Mouse (Mus musculus): ENCODE measurements around the gene Gm4553. TPM values are rescaled to one million over a fixed set of nuclear protein-coding genes. Genes with fewer than 3 reads are reported as not detected.
"Not testable (repeated sequence)": the region's sequence is repeated elsewhere in the genome, so short reads cannot be mapped to it uniquely, and the experiment has no call there.

Gm4553 gene
- not detected in 2 replicates for polyA plus RNA-seq (2015; fragmentation: Nextera tagmentation; extraction: Ambion mirVana)

GRCm38 (mm10) chr7:142165639-142166038 is at the start of gene Gm4553:
Gene Gm4553, minus strand, starts transcription at chr7:142165739.
- H3K27ac ChIP-seq (ENCODE audit: low read length); H3K27me3 ChIP-seq (replicated peaks; ENCODE audit: control insufficient read depth, insufficient read depth, low read length); H3K9me3 ChIP-seq (ENCODE audit: control insufficient read depth, low read length); H3K4me1 ChIP-seq (ENCODE audit: control insufficient read depth, insufficient read depth, low read length); H3K4me3 ChIP-seq (ENCODE audit: low read length); ATAC-seq; H3K4me2 ChIP-seq (ENCODE audit: low read depth, low read length); H3K36me3 ChIP-seq (ENCODE audit: control insufficient read depth, insufficient read depth, low read length); H3K9ac ChIP-seq (ENCODE audit: low read depth, low read length): not testable (repeated sequence)

GRCm38 (mm10) chr7:142212136-142212535 is 46.6 kb upstream of the Gm4553 start:
- WGBS = 58% methylated on average over 1 of the region's 1 CpGs
- H3K9ac ChIP-seq (ENCODE audit: low read depth, low read length); H3K4me2 ChIP-seq (ENCODE audit: low read depth, low read length); ATAC-seq; H3K27ac ChIP-seq (ENCODE audit: low read length); H3K4me3 ChIP-seq (ENCODE audit: low read length); H3K9me3 ChIP-seq (ENCODE audit: control insufficient read depth, low read length); H3K27me3 ChIP-seq (replicated peaks; ENCODE audit: control insufficient read depth, insufficient read depth, low read length); H3K36me3 ChIP-seq (ENCODE audit: control insufficient read depth, insufficient read depth, low read length); H3K4me1 ChIP-seq (ENCODE audit: control insufficient read depth, insufficient read depth, low read length): not testable (repeated sequence)

- H3K9ac ChIP-seq (ENCODE audit: low read depth, low read length) = no peak within 1 kb of the TSS
- no peaks in the 10 kb centered on the region for H3K4me1 ChIP-seq (ENCODE audit: control insufficient read depth, insufficient read depth, low read length)
- WGBS = 68% methylated on average over 1 of the region's 1 CpGs
- no peaks in the 10 kb centered on the region for H3K36me3 ChIP-seq (ENCODE audit: control insufficient read depth, insufficient read depth, low read length)
- H3K4me3 ChIP-seq (ENCODE audit: low read length) = no peak within 1 kb of the TSS
- no peak within 1 kb of the TSS for H3K27ac ChIP-seq (ENCODE audit: low read length)
- ATAC-seq = no peak
- no peaks in the 10 kb centered on the region for H3K27me3 ChIP-seq (replicated peaks; ENCODE audit: control insufficient read depth, insufficient read depth, low read length)
- H3K9me3 ChIP-seq (ENCODE audit: control insufficient read depth, low read length) = no peaks in the 10 kb centered on the region; the same call in 1 of the 2 replicates
- no peak within 1 kb of the TSS for H3K4me2 ChIP-seq (ENCODE audit: low read depth, low read length)
Measured at GRCm38 (mm10) chr7:142211559-142211958, 46.0 kb upstream of the Gm4553 start, which contains the start of gene Gm7579. Gene Gm7579, plus strand, starts transcription at chr7:142211859.

- ATAC-seq; H3K36me3 ChIP-seq (ENCODE audit: control insufficient read depth, insufficient read depth, low read length); H3K27me3 ChIP-seq (replicated peaks; ENCODE audit: control insufficient read depth, insufficient read depth, low read length); H3K9ac ChIP-seq (ENCODE audit: low read depth, low read length); H3K9me3 ChIP-seq (ENCODE audit: control insufficient read depth, low read length); H3K4me3 ChIP-seq (ENCODE audit: low read length); H3K4me1 ChIP-seq (ENCODE audit: control insufficient read depth, insufficient read depth, low read length); H3K4me2 ChIP-seq (ENCODE audit: low read depth, low read length); H3K27ac ChIP-seq (ENCODE audit: low read length): not testable (repeated sequence)
- WGBS = 86% methylated on average over 5 of the region's 5 CpGs
Measured at GRCm38 (mm10) chr7:142206891-142207290, 41.4 kb upstream of the Gm4553 start.

- Histone ChIP-seq H3K4me2 (ENCODE audit: low read depth, low read length) (no peak overlapping the region), H3K9me3 (ENCODE audit: control insufficient read depth, low read length) (no peaks in the 10 kb centered on the region; the same call in 1 of the 2 replicates), H3K27me3 (replicated peaks; ENCODE audit: control insufficient read depth, insufficient read depth, low read length) (peaks cover 2% of the 10 kb centered on the region; the same call in 1 of the 2 replicates), H3K27ac (ENCODE audit: low read length) (no peak overlapping the region), H3K36me3 (ENCODE audit: control insufficient read depth, insufficient read depth, low read length) (no peaks in the 10 kb centered on the region), H3K4me3 (ENCODE audit: low read length) (no peak overlapping the region), H3K4me1 (ENCODE audit: control insufficient read depth, insufficient read depth, low read length) (no peaks in the 10 kb centered on the region), H3K9ac (ENCODE audit: low read depth, low read length) (no peak overlapping the region)
- peak; percentile 90 for ATAC-seq
Measured at GRCm38 (mm10) chr7:142205488-142205887, 39.9 kb upstream of the Gm4553 start.

- Histone ChIP-seq H3K27me3 (replicated peaks; ENCODE audit: control insufficient read depth, insufficient read depth, low read length) (peaks cover 2% of the 10 kb centered on the region; the same call in 1 of the 2 replicates), H3K4me1 (ENCODE audit: control insufficient read depth, insufficient read depth, low read length) (no peaks in the 10 kb centered on the region), H3K27ac (ENCODE audit: low read length) (no peak within 1 kb of the TSS), H3K9ac (ENCODE audit: low read depth, low read length) (no peak within 1 kb of the TSS), H3K9me3 (ENCODE audit: control insufficient read depth, low read length) (no peaks in the 10 kb centered on the region), H3K4me2 (ENCODE audit: low read depth, low read length) (no peak within 1 kb of the TSS), H3K4me3 (ENCODE audit: low read length) (no peak within 1 kb of the TSS), H3K36me3 (ENCODE audit: control insufficient read depth, insufficient read depth, low read length) (no peaks in the 10 kb centered on the region)
- no peak for ATAC-seq
- WGBS = 65% methylated on average over 1 of the region's 1 CpGs
Measured at GRCm38 (mm10) chr7:142201064-142201463, 35.5 kb upstream of the Gm4553 start, which contains the start of gene Krtap5-3. Gene Krtap5-3, plus strand, starts transcription at chr7:142201364.

- H3K4me3 ChIP-seq (ENCODE audit: low read length) = no peak overlapping the region
- H3K27me3 ChIP-seq (replicated peaks; ENCODE audit: control insufficient read depth, insufficient read depth, low read length) = peaks cover 2% of the 10 kb centered on the region; the same call in 1 of the 2 replicates
- H3K4me2 ChIP-seq (ENCODE audit: low read depth, low read length) = no peak overlapping the region
- no peaks in the 10 kb centered on the region for H3K4me1 ChIP-seq (ENCODE audit: control insufficient read depth, insufficient read depth, low read length)
- no peaks in the 10 kb centered on the region; the same call in 1 of the 2 replicates for H3K9me3 ChIP-seq (ENCODE audit: control insufficient read depth, low read length)
- 78% methylated on average over 2 of the region's 2 CpGs for WGBS
- no peak overlapping the region for H3K27ac ChIP-seq (ENCODE audit: low read length)
- no peaks in the 10 kb centered on the region for H3K36me3 ChIP-seq (ENCODE audit: control insufficient read depth, insufficient read depth, low read length)
- H3K9ac ChIP-seq (ENCODE audit: low read depth, low read length) = no peak overlapping the region
- ATAC-seq = no peak
Measured at GRCm38 (mm10) chr7:142198748-142199147, 33.2 kb upstream of the Gm4553 start.

- no peaks in the 10 kb centered on the region for H3K4me1 ChIP-seq (ENCODE audit: control insufficient read depth, insufficient read depth, low read length)
- no peak within 1 kb of the TSS for H3K4me3 ChIP-seq (ENCODE audit: low read length)
- H3K27me3 ChIP-seq (replicated peaks; ENCODE audit: control insufficient read depth, insufficient read depth, low read length) = no peaks in the 10 kb centered on the region
- H3K9ac ChIP-seq (ENCODE audit: low read depth, low read length) = no peak within 1 kb of the TSS
- no peaks in the 10 kb centered on the region for H3K36me3 ChIP-seq (ENCODE audit: control insufficient read depth, insufficient read depth, low read length)
- WGBS = 39% methylated on average over 2 of the region's 2 CpGs
- no peak for ATAC-seq
- H3K27ac ChIP-seq (ENCODE audit: low read length) = no peak within 1 kb of the TSS
- no peaks in the 10 kb centered on the region; the same call in 1 of the 2 replicates for H3K9me3 ChIP-seq (ENCODE audit: control insufficient read depth, low read length)
- H3K4me2 ChIP-seq (ENCODE audit: low read depth, low read length) = no peak within 1 kb of the TSS
Measured at GRCm38 (mm10) chr7:142190289-142190688, 24.8 kb upstream of the Gm4553 start, which contains the start of gene Gm10153. Gene Gm10153, minus strand, starts transcription at chr7:142190389.

GRCm38 (mm10) chr7:142188156-142188555 is 22.6 kb upstream of the Gm4553 start:
- H3K27ac ChIP-seq (ENCODE audit: low read length) = no peak overlapping the region
- ATAC-seq = no peak
- no peaks in the 10 kb centered on the region for H3K9me3 ChIP-seq (ENCODE audit: control insufficient read depth, low read length)
- H3K36me3 ChIP-seq (ENCODE audit: control insufficient read depth, insufficient read depth, low read length) = no peaks in the 10 kb centered on the region
- 70% methylated on average over 2 of the region's 2 CpGs for WGBS
- H3K27me3 ChIP-seq (replicated peaks; ENCODE audit: control insufficient read depth, insufficient read depth, low read length) = no peaks in the 10 kb centered on the region
- no peak overlapping the region for H3K4me2 ChIP-seq (ENCODE audit: low read depth, low read length)
- H3K4me1 ChIP-seq (ENCODE audit: control insufficient read depth, insufficient read depth, low read length) = no peaks in the 10 kb centered on the region
- H3K9ac ChIP-seq (ENCODE audit: low read depth, low read length) = no peak overlapping the region
- H3K4me3 ChIP-seq (ENCODE audit: low read length) = no peak overlapping the region

- 60% methylated on average over 1 of the region's 1 CpGs for WGBS
Measured at GRCm38 (mm10) chr7:142181021-142181420, 15.5 kb upstream of the Gm4553 start.

More at GRCm38 (mm10) chr7:142181021-142181420, 15.5 kb upstream of the Gm4553 start:
- Histone ChIP-seq H3K4me3 (ENCODE audit: low read length) (no peak overlapping the region), H3K27ac (ENCODE audit: low read length) (no peak overlapping the region), H3K4me2 (ENCODE audit: low read depth, low read length) (no peak overlapping the region), H3K9ac (ENCODE audit: low read depth, low read length) (no peak overlapping the region), H3K36me3 (ENCODE audit: control insufficient read depth, insufficient read depth, low read length) (no peaks in the 10 kb centered on the region), H3K9me3 (ENCODE audit: control insufficient read depth, low read length) (no peaks in the 10 kb centered on the region), H3K27me3 (replicated peaks; ENCODE audit: control insufficient read depth, insufficient read depth, low read length) (no peaks in the 10 kb centered on the region), H3K4me1 (ENCODE audit: control insufficient read depth, insufficient read depth, low read length) (no peaks in the 10 kb centered on the region)
- no peak for ATAC-seq

Data from intestine, embryonic 16.5 days (tissue).